Mouse (Mus musculus): ENCODE data around the gene Tox3. TPM values are rescaled to one million over a fixed set of nuclear protein-coding genes. Genes with fewer than 3 reads are reported as not detected.

Tox3 gene
- total RNA-seq, 2 experiments from 2014 or later: 26.4 to 27.3 TPM

- intact Hi-C loops (cut with DNase I): loop anchor here (10.0 kb wide), 1 partner anchor 240 kb away; no protein-coding TSS in a partner anchor
- DNase-seq: peak; percentile 74
Observed at GRCm38 (mm10) chr8:90244458-90245145, 103.5 kb downstream of the Tox3 start.

DNA sequence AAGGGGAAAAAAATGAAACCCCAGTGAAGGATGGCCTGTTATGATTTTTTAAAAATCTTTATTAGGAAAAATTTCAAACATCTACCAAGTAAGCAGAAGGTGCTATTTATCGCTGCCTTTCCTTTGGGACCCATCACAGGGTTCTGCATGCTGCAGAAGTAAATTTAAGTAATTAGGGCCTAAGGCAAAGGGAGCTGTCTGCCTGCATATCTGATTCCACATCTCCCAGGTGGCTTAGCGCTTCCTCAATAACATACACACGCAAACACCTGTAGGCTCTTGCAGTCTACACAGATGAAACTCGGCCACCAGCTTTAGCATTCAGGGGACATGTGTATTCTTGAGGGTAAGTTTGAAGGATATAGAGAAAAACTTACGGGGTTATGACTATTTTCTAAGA, 104.2 kb downstream of the Tox3 start:
- DNase-seq: no peak
- intact Hi-C loops (cut with DNase I): loop anchor here (10.0 kb wide), 1 partner anchor 239 kb away; no protein-coding TSS in a partner anchor

DNA sequence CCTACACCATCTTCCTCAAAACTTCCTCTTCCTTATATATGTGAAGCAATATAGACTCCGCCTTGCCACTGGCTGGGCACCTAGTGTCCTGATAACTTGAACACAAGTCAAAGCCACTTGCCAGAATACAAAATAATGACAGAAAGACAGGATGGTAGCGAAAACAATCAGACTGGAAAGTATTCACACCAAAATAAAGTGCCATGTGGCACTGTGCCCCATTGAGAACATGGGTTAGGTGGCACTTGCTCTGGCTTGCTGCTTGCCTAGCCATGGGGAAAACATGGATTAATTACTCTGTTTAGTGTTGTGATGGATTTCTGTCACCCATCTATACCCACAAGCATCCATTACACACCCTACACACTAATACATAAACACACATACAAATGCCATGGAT, 105.8 kb downstream of the Tox3 start:
- DNase-seq: peak; percentile 19

DNA sequence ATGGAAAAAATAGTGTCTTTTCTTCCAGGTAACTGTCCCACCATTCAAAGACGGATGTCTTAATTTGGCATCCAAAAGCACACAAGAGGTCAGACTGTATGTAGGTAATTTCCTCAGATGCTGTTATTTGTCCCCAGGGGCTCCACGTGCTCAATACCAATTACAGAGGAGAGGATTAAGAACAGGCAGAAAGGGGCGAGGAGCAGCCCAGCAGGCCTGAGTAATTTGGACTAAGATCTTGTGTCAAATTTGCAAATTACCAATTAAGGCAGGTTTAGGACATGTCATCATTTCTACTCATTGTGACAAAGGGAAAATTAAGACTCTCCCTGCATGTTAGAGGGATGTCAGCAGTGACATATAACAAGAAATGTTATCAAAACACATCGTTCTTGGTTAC, 106.7 kb downstream of the Tox3 start:
- no peak for DNase-seq
- intact Hi-C loops (cut with DNase I): loop anchor here (10.0 kb wide), 1 partner anchor 237 kb away; no protein-coding TSS in a partner anchor

More for the DNA sequence above, 105.8 kb downstream of the Tox3 start:
- intact Hi-C loops (cut with DNase I): loop anchor here (10.0 kb wide), 1 partner anchor 238 kb away; no protein-coding TSS in a partner anchor

DNA sequence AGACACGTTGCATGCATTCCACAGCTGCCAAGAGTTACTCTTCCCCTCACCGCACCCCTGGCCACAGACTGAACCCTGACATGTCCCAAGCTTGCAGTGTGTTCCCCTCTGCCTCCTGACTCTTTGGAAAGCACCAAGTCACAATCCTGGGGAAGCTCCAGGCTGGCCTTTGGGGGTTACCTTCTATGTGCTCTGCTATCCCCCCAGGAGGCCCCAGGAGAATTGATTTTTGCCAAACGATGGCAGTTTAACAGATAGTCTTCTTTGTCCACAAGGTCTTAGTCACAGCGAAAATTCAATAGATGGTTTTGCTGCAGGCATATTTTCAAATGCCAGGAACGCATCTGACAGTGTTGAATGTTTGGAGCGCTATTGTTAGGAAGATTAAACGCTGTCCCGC, 115.6 kb downstream of the Tox3 start:
- DNase-seq: no peak
- intact Hi-C loops (cut with DNase I): loop anchor here (2.0 kb wide), 1 partner anchor 72 kb away; no protein-coding TSS in a partner anchor

DNA sequence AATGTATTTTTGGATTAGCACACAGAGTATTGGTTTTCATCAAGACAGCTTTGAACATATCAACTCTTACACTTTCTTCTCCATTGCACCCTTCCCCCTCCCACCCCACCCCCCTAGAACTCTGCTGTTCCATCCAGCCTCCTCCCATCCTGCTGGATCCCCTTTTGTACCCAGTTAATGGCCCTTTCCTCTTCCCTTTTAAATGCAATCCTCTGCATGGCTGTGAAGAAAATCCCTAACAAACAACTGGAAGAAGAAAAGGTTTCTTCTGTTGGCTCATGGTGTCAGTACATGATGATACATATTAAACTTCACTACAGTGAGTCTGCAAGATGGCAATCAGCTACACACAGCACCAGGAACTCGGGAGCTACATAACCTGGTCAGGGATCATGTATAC, 124.0 kb downstream of the Tox3 start:
- intact Hi-C loops (cut with DNase I): no loop called here
- DNase-seq: no peak

- intact Hi-C loops (cut with DNase I): no loop called here
- DNase-seq: no peak
Observed at GRCm38 (mm10) chr8:90209105-90210037, 138.8 kb downstream of the Tox3 start.

Data from left cerebral cortex, postnatal 4 days (tissue).